Mouse (Mus musculus) spleen, postnatal 36 days (tissue): Measurements from ENCODE around the gene Vmn1r233.

Source experiments
- DNase-seq, 2 experiments: peaks; one replicate each; pipeline ENCODE4 v3.0.0; 2022; ENCODE audit warnings: low spot score in 2 of 2, mixed read lengths in 1 of 2

Gene Vmn1r233

GRCm38 (mm10) chr17:20996364-20996763, at the start of gene Vmn1r233:
TSS of gene Vmn1r233 (minus strand) at chr17:20996464.
- no peak for DNase-seq

GRCm38 (mm10) chr17:21018410-21019080, 22.3 kb upstream of the Vmn1r233 start:
- DNase-seq: no peak

- no peak for DNase-seq
Measured at GRCm38 (mm10) chr17:21009726-21010125, 13.5 kb upstream of the Vmn1r233 start.

DNA sequence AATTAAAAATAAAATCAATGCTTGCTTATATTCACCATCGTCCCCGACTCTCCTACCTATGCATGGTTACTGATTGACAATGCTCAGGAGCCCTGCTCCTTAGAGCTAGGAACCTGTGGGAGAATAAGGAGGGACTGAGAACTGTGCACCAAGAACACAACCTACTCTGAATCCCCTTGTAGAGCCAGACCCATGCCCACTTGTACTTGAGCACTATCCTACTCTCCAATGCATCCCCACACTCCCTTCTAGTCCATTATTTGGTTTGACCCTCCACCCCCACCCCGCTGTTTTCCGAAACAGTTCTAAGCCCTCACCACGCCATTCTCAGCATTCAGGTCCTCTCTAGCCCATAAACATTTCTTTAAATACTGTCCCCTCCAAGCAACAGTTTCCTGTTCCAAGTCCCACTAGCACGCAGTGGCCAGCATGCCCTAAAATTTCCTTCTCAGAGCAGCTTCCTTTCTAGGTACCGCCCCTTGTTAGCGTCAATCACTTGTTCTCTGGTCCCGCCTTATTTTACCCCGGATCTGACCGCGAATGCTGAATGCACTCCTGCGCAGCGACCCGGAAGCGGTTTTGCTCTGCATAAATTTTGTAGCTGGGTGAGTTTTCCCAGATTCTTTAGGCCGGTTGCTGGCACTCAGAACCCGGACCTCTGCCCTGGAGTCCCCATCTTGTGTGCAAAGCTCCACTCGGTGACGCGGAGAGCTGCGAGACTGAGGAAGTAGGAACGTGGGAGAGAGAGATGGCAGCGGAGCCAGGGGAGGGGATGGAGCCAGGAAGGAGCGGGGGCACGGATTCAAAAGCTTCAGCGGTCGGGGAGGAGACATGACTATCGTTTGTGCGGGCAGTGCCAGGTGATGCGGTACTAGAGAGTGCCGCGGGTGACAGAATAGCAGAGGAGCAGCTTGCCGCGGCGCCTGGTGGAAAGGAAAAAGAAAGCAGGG, 12.4 kb upstream of the Vmn1r233 start, which contains the start of gene Zfp160:
Gene Zfp160, plus strand, starts transcription at position 522 of the 950 bp plus-strand sequence.
- peak; percentile 83 to 88 for DNase-seq

DNA sequence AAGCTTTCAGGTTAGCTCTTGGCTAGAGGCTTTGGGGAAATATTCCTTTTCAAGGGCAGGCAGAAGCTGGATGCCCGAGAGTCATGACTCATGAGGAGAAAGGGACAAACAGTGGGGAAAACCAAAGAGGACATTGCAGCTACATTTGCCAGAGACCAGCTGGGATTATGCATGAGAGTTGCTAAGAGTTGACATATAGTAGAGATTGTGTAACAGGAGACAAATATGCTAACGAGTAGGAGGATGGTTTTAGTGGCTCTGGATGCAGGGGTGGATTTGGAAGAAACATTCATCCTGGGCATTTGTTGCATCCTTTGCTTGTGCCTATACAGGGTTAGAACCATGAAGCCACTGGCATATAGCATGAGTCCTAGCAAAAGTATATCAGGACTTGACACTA, 2.5 kb downstream of the Vmn1r233 start:
- DNase-seq: no peak

DNA sequence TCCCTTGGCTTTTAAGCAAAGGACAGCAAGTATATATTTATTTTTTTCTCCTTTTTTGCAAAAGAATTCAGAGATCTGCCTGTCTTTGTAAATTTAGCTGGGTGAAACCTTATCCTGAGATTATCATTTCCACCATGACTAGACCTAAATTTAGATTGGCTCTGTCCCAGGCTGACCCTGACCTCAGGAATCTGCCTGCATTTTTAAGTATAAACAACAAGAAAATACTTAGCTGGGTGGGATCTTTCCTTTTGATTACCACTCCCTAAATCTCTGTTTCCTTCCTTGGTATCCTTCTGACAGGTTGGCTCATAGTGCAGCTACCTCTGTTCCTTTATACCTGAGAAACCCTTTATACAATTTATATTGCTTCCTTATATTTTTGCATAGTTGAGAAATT, 29.6 kb downstream of the Vmn1r233 start:
- no peak for DNase-seq

DNA sequence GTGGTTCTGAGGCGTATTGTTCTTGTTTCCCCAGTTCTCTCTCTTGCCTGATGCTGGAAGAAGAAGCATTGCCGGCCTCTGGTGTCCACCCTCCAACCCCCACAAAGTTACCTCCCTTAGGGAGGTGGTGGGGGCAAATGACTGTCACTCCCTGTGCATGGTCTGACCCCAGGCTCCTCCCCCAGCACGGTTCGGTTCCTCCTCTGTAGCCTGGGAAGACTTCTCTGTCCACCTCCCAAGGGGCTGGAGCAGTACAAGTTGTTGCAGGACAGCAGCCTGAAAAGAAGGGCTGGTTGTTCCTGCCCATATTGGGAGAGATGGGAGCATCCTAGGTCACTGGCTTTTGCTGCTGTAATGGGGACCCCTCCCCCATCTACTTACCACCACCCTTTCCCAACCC, 30.8 kb downstream of the Vmn1r233 start:
- no peak for DNase-seq

DNA sequence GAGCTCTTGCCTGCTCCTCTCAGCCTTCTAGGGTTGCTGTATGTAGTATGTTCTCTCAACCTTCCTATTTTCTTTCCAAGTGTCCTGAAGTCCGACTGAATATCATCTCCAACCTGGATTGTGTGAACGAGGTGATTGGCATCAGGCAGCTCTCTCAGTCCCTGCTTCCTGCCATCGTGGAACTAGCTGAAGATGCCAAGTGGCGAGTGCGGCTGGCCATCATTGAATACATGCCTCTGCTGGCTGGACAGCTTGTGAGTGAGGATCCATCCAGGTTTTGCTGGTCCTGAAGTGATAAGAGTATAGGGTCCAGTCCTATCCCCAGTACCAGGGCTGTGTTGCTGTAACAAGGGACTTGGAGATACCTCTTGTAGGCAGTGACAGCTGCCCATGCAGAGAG, 35.9 kb downstream of the Vmn1r233 start:
- DNase-seq: no peak

DNA sequence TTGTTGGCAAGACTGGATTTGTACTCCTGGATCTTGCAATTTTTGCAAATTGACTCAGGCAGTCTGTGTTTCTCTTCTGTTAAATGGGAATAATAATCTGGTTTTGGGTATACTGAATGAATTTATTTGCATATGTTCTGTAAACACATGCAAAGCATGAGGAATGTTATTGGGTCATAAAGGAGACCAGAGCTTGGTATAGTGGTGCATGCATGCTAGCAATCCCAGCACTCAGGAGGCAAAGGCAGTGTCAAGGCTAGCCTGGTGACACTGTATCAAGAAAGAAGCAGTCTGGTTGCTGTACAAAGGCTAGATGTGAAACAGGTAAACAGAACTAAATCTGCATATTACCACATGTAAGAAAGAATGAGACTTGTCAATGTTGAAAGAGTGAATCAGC, 49.6 kb downstream of the Vmn1r233 start:
- no peak for DNase-seq

DNA sequence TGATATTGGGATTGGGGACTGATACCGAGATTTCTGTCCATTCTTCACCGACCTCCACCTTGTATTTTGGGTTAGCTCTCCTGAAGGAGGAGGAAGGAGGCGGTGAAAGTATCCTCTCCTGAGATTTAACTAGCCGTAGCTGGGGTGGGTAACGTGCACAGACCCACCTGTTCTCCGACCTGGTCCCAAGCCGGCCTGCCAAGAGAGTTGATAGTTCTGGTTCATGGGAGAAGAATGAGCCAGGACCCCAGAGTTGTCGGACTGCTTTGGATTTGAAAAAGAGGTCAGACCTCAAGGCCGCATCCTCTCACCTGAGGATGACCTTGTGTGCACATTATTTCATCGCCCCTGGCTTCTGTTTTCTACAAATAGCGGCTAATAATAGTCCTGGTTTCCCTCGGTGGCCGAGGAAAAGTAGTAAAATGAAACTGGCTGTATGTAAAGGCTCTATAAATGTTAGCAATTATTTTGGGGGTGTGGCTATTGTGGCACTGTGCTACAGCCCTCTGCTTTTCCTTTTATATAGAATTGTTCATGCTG, 50.2 kb downstream of the Vmn1r233 start:
- peak in 1 of 2 experiments; percentile 6 for DNase-seq

- DNase-seq: peak; percentile 98 to 99
Measured at GRCm38 (mm10) chr17:20944985-20945891, 51.0 kb downstream of the Vmn1r233 start, which contains the start of gene Ppp2r1a. TSS of gene Ppp2r1a (plus strand) at chr17:20945311.

DNA sequence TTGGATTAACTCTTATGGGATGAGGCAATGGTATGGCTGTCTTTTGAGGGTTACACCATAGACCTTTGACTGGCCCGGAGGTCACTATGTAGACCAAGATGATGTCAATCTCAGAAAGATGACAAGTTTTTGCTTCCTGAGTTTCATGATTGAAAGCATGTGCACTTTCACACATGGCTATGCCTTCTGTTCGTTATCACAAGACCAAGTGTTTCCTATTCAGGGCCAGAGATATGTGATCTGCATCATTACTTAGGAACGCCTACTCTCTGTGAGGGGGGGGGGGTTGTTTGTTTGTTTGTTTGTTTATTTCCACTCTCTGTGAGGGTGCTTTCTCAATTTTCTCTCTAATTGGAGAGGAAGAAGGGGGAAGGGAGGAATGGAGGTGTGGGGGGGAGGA, 52.0 kb downstream of the Vmn1r233 start:
- no peak for DNase-seq
